Mouse (Mus musculus): Measurements from ENCODE around the gene Syt12. TPM values are rescaled to one million over a fixed set of nuclear protein-coding genes. Genes with fewer than 3 reads are reported as not detected.

Gene Syt12
- polyA plus RNA-seq, 1 experiment = 20.5 TPM

- no peak for DNase-seq (ENCODE audit: extremely low spot score in 1 of 2, low spot score in 1 of 2)
Measured at GRCm38 (mm10) chr19:4451098-4451497, 26.1 kb downstream of the Syt12 start.

DNA sequence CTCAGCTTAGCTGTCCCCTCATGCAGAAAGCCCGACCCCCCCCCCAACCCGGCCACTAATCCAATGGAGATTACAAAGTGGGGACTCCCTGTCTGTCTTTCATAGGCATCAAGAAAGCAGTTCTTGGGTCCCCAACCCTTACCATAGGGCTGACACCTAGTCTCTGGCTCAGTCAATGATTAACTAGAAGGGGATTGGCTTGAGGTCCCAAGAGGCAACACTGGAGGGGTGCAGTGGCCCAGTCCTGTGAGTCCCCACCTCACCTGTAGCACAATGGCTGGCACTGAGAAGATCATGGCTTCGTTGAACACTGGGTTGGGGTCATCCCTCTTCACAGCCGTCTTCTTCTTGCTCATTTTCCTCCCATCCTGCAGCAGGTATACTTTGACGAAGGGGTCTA, 26.6 kb downstream of the Syt12 start:
- no peak for DNase-seq (ENCODE audit: extremely low spot score in 1 of 2, low spot score in 1 of 2)

DNA sequence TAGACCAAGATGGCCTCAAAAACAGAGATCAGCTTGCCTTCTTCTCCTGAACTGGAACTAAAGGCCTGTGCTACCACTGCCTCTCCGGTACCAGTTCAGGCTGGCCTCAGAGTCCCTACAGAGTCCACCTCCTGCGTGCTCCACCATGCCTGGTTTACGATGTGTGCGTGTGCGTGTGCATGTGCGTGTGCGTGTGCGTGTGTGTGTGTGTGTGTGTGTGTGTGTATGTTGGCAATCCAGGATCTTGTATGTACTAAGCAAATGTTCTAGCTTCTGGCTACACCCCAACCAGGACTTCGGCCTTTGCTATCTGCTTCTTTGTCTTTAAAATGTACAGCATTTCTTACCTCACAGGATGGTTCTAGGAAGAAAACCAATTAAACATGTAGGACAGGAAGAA, 28.0 kb downstream of the Syt12 start:
- no peak for DNase-seq (ENCODE audit: extremely low spot score in 1 of 2, low spot score in 1 of 2)

- DNase-seq (ENCODE audit: extremely low spot score in 1 of 2, low spot score in 1 of 2) = no peak
Measured at GRCm38 (mm10) chr19:4447445-4447844, 29.8 kb downstream of the Syt12 start.

GRCm38 (mm10) chr19:4446661-4447420, 30.4 kb downstream of the Syt12 start:
- no peak for DNase-seq (ENCODE audit: extremely low spot score in 1 of 2, low spot score in 1 of 2)

- peak in 1 of 2 experiments; percentile 89 for DNase-seq (ENCODE audit: extremely low spot score in 1 of 2, low spot score in 1 of 2)
Measured at GRCm38 (mm10) chr19:4442408-4442807, 34.8 kb downstream of the Syt12 start.

GRCm38 (mm10) chr19:4441621-4442161, 35.6 kb downstream of the Syt12 start:
- no peak for DNase-seq (ENCODE audit: extremely low spot score in 1 of 2, low spot score in 1 of 2)

GRCm38 (mm10) chr19:4441090-4441591, 36.1 kb downstream of the Syt12 start:
- DNase-seq (ENCODE audit: extremely low spot score in 1 of 2, low spot score in 1 of 2) = peak in 1 of 2 experiments; percentile 67

- DNase-seq (ENCODE audit: extremely low spot score in 1 of 2, low spot score in 1 of 2) = no peak
Measured at GRCm38 (mm10) chr19:4440222-4440621, 37.0 kb downstream of the Syt12 start.

GRCm38 (mm10) chr19:4439161-4439801, 38.0 kb downstream of the Syt12 start, which contains the start of gene Rhod:
Rhod (minus strand) TSS chr19:4439432.
- DNase-seq (ENCODE audit: extremely low spot score in 1 of 2, low spot score in 1 of 2) = no peak

DNA sequence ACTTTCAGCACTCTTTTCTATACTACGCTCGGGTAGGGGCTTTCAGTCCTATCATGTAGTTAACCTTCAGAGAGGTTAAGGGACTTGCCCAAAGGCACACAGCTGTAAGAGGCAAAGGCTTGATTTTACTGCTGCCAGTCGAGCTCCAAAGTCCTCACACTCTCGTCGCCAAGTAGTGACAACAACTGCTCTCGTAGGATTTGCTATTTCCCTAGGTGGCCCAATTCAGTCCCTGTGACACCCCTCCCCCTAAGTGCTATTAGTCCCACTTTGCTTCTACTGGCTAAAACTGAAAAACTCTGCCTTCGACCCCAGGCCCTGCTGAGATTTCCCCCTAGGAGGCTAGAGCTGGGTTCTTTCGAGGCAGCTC, 38.5 kb downstream of the Syt12 start:
- no peak for DNase-seq (ENCODE audit: extremely low spot score in 1 of 2, low spot score in 1 of 2)

GRCm38 (mm10) chr19:4437886-4438285, 39.4 kb downstream of the Syt12 start:
- DNase-seq (ENCODE audit: extremely low spot score in 1 of 2, low spot score in 1 of 2) = no peak

DNA sequence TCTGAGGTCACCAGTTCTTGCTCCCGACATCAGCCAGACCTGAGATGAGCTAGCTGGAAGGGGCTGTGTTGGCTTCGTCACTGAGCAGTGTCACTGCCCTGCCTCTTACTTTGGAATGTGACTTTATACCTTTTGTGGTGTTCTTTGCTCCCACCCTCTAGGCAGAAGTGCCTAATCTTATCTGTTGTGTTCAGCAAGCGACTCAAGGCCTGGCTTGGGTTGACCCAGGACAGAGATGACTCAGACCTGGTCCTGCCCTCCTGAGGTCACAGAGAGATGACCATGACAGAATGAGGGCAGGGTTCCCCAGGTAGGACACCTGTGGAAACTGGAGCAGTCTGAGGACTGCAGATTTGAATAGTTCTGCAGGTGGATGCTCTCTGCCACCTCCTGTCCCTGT, 41.0 kb downstream of the Syt12 start:
- no peak for DNase-seq (ENCODE audit: extremely low spot score in 1 of 2, low spot score in 1 of 2)

DNA sequence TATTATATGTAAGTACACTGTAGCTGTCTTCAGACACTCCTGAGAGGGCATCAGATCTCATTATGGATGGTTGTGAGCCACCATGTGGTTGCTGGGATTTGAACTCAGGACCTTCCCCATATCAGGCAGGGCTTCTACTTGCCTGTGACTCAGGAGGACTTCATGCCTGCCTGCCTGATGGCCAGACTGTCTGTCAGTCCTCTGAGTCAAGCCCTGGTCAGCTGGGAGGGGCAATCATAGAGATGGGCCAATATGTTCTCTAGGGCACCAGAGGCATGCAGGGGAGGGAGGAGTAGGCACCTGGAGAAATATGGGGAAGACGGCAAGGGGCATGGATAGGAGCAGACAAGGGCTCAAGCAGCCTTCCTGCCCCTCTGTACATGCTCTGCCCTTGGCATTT, 42.2 kb downstream of the Syt12 start:
- DNase-seq (ENCODE audit: extremely low spot score in 1 of 2, low spot score in 1 of 2) = no peak

- DNase-seq (ENCODE audit: extremely low spot score in 1 of 2, low spot score in 1 of 2) = no peak
Measured at GRCm38 (mm10) chr19:4433756-4434155, 43.5 kb downstream of the Syt12 start.

DNA sequence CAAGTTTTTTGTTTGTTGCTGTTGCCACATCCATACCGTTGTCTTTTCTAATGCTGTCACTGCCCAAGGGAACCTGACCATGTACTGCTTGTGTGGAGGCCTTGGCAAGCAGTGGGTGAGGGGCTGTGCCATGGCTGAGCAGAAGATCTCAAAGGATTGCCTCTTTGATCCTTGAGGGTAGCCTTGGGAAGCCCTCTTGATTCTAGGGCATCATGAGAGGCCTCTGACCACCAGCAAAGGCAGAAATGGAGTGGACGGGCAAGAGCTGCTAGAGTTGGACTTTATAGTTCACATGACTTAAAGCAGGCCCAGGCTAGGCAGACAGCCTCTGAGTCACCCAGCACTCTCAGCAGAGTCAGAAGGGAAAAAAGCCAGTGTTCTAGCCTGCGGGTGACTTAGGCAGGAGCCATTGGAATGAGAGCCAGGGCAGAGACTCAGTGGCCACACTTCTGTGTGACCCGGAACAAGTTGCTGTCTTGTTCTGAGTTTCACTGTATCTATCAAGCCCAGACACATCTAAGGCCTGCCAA, 47.1 kb downstream of the Syt12 start:
- DNase-seq (ENCODE audit: extremely low spot score in 1 of 2, low spot score in 1 of 2) = no peak

DNA sequence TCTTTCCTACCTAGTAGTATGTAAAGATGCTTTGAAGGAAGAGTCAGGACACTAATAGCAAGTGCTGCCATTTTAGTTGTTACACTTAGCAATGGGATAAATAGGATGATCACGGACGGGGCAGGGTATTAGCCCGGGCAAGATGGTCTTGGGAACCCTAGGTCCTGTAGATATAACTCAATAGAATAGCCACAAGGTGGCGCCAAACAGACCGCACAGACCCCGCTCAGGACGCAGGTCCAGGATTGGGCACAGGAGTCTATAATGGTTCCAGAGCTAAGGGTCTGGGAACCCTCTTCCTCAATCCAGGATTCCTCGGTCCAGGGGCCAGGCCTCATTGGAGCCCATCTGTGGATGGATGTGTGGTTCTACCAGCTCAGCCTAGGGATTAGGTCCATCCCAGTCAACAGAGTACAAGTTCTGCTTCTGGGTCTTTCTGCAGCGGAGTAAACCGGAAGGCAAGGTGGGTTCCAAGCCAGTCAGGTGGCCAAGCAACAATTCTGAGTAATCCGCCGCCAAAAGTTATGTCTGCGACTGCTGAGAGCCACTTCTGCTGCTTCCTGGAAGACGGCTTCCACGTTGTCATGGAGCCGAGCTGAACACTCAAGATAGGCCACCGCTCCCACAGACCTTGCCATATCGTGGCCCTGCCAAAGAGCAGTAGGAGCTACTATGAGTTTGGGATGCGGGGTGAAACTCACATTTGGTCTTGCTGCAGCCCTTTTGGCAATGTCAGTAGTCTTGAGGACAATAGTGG, 51.5 kb downstream of the Syt12 start:
- peak in 1 of 2 experiments; percentile 23 for DNase-seq (ENCODE audit: extremely low spot score in 1 of 2, low spot score in 1 of 2)

GRCm38 (mm10) chr19:4423021-4423420, 54.2 kb downstream of the Syt12 start:
- no peak for DNase-seq (ENCODE audit: extremely low spot score in 1 of 2, low spot score in 1 of 2)

DNA sequence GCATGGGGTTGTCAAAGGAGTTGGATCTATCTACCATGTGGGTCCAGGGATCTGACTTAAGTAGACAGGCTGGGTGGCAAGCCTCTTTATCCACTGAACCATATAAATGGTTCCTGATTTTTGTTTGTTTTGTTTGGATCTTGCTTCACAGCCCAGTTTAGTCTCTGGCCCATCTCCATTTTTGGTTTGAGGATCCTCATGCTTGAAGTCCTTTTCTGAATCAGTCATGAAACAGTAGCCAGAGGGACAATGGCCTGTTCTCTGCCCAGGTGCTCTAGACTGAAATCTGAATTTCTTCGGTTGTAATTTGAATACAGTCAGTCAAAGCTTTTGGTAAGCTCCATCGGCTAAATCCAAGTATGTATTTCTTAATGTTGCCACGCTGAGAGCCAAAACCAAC, 54.7 kb downstream of the Syt12 start:
- no peak for DNase-seq (ENCODE audit: extremely low spot score in 1 of 2, low spot score in 1 of 2)

DNA sequence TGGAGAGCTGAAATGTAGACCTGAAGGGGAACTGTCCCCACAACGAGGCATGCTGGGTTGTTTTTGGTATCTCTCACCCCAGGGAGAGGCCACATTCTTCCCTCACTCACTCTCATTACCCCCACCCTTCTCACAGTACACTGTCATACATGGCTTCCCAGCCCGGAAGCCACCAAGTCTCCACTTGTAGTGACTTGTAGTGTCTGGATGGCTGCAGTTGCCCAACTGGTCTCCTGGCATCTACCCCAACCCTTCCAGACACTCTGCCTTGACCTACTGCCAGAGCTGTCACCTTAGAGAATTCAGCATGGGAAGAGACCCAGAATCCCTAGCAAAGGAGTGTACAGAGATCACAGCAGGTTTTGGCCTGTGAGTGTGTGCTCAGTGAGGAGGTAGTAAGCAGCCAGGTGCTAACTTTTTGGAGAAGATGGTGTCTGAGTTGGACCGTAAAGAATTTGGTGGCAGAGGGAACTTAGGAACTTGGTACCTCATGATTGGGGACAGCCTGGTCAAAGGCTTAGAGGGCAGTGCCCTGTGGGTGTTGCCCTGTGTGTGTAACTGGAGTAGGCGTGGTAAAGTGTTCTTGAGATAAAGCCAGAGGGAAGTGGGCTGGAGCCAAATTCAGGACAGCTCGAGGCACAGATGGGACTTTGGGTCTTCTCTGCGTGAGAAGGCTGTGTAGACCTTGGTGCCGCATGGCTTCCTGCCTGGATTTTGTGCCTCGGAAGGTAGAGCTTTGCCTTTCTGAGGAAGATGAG, 56.9 kb downstream of the Syt12 start:
- DNase-seq (ENCODE audit: extremely low spot score in 1 of 2, low spot score in 1 of 2) = no peak

All from frontal cortex, adult 2 months (tissue).